In genomic region chr2:157339532-157339931, GRCm38 (mm10) we compare ENCODE assay signal across 10 mouse cellular contexts. TPM values are rescaled to one million over a fixed set of nuclear protein-coding genes. Genes with fewer than 3 reads are reported as not detected.
DNase-seq lines count a peak whose midpoint lies in the region; ATAC-seq and TF ChIP-seq lines count a peak whose summit lies in the region.
"Had no signal": no experiment of that assay in that cellular context is flagged by ENCODE, and none has a peak within 500 bp of the region (broad histone marks: within the 10 kb centered on the region; RNA-seq: fewer than 3 reads in every experiment).

No protein-coding gene starts in this region.

- H3K27ac ChIP-seq in lung, embryonic 14.5 days (ENCODE audit: low read depth), result no peak overlapping the region
- peak overlapping the region; percentile 92 for H3K27ac ChIP-seq in forebrain, embryonic 14.5 days (ENCODE audit: low read depth, low read length)
- H3K27ac ChIP-seq in limb, embryonic 12.5 days, result peak overlapping the region; percentile 69
- peak overlapping the region; percentile 9; the same call in 1 of the 2 replicates for H3K27ac ChIP-seq in small intestine, adult 2 months (ENCODE audit: insufficient read depth, low read depth, low read length)

- no peaks in the 10 kb centered on the region for H3K9me3 ChIP-seq in lung, embryonic 14.5 days (ENCODE audit: low read depth, low read length)
- no peaks in the 10 kb centered on the region for H3K9me3 ChIP-seq in forebrain, embryonic 14.5 days (replicated peaks; ENCODE audit: control insufficient read depth, low read length)
- no peaks in the 10 kb centered on the region for H3K9me3 ChIP-seq in limb, embryonic 12.5 days

- TF ChIP-seq CTCF in lung, embryonic 14.5 days (IDR thresholded peaks at IDR 0.05; ENCODE audit: low read depth), result no peak
- TF ChIP-seq CTCF in small intestine, adult 2 months (IDR thresholded peaks at IDR 0.05; ENCODE audit: extremely low read depth, insufficient read length, insufficient replicate concordance, low read depth, low read length), result no peak

- DNase-seq in lung, embryonic 14.5 days, result no peak
- DNase-seq in lung, postnatal 25 days (ENCODE audit: low spot score), result no peak
- DNase-seq in forebrain, embryonic 14.5 days (ENCODE audit: low spot score), result peak; percentile 55
- no peak for DNase-seq in adrenal gland, adult 18-20 months (ENCODE audit: low spot score in 2 of 2)
- no peak for DNase-seq in retina, postnatal 1 day
- DNase-seq: heart, postnatal 4 days had no signal

- whole genome bisulfite sequencing in lung, embryonic 14.5 days, result 64% methylated on average over 7 of the region's 7 CpGs
- WGBS in forebrain, embryonic 14.5 days, result 27% methylated on average over 7 of the region's 7 CpGs
- WGBS in limb, embryonic 12.5 days, result 82% methylated on average over 7 of the region's 7 CpGs
- WGBS in small intestine, adult 2 months, result 78% methylated on average over 7 of the region's 7 CpGs

- no peaks in the 10 kb centered on the region for H3K36me3 ChIP-seq in lung, embryonic 14.5 days (ENCODE audit: insufficient read depth)
- H3K36me3 ChIP-seq in forebrain, embryonic 14.5 days (ENCODE audit: control insufficient read depth, insufficient read depth, low read length), result no peaks in the 10 kb centered on the region
- H3K36me3 ChIP-seq in limb, embryonic 12.5 days, result no peaks in the 10 kb centered on the region
- H3K36me3 ChIP-seq in small intestine, adult 2 months (ENCODE audit: control insufficient read depth, insufficient read depth, low read length), result no peaks in the 10 kb centered on the region

- no peak for ATAC-seq in lung, embryonic 14.5 days (ENCODE audit: insufficient read depth)
- ATAC-seq in forebrain, embryonic 14.5 days, result no peak
- ATAC-seq in limb, embryonic 12.5 days (ENCODE audit: insufficient number of reproducible peaks, insufficient read depth, low FRiP score, low TSS enrichment, low read depth), result no peak

- H3K4me2 ChIP-seq in lung, embryonic 14.5 days, result no peak overlapping the region
- H3K4me2 ChIP-seq in forebrain, embryonic 14.5 days (ENCODE audit: low read length), result no peak overlapping the region
- H3K4me2 ChIP-seq in limb, embryonic 12.5 days, result no peak overlapping the region

- peak overlapping the region; percentile 11; the same call in 1 of the 2 replicates for H3K9ac ChIP-seq in lung, embryonic 14.5 days
- peak overlapping the region; percentile 26; the same call in 1 of the 2 replicates for H3K9ac ChIP-seq in forebrain, embryonic 14.5 days (ENCODE audit: low read length)
- H3K9ac ChIP-seq in limb, embryonic 12.5 days (replicated peaks), result no peak overlapping the region

- H3K27me3 ChIP-seq in lung, embryonic 14.5 days (ENCODE audit: insufficient read depth, low read length), result no peaks in the 10 kb centered on the region
- no peaks in the 10 kb centered on the region for H3K27me3 ChIP-seq in forebrain, embryonic 14.5 days (replicated peaks; ENCODE audit: control insufficient read depth, insufficient read depth, low read length)
- no peaks in the 10 kb centered on the region for H3K27me3 ChIP-seq in limb, embryonic 12.5 days
- no peaks in the 10 kb centered on the region for H3K27me3 ChIP-seq in small intestine, adult 2 months (ENCODE audit: control insufficient read depth, insufficient read depth, low read length)

- TF ChIP-seq POLR2A in small intestine, adult 2 months (IDR thresholded peaks at IDR 0.05; ENCODE audit: low read depth, low read length), result no peak

- H3K4me1 ChIP-seq in lung, embryonic 14.5 days (ENCODE audit: insufficient read depth), result no peaks in the 10 kb centered on the region
- peaks cover 32% of the 10 kb centered on the region for H3K4me1 ChIP-seq in forebrain, embryonic 14.5 days (ENCODE audit: control insufficient read depth, insufficient read depth, low read length)
- H3K4me1 ChIP-seq in limb, embryonic 12.5 days (replicated peaks), result peaks cover 22% of the 10 kb centered on the region
- H3K4me1 ChIP-seq in small intestine, adult 2 months (ENCODE audit: control insufficient read depth, insufficient read depth, insufficient read length, low read length), result no peaks in the 10 kb centered on the region

- H3K4me3 ChIP-seq in lung, embryonic 14.5 days (ENCODE audit: low read depth, low read length), result no peak overlapping the region
- H3K4me3 ChIP-seq in forebrain, embryonic 14.5 days (ENCODE audit: low read depth, low read length), result no peak overlapping the region
- no peak overlapping the region for H3K4me3 ChIP-seq in limb, embryonic 12.5 days (replicated peaks)
- H3K4me3 ChIP-seq in small intestine, adult 2 months (ENCODE audit: low read depth, low read length), result no peak overlapping the region

RNA-seq across cellular contexts. Expression of gene Ghrh, which starts 7.8 kb away (rescaled TPM):
- not detected in 2 replicates for polyA plus RNA-seq in lung, embryonic 14.5 days (2014; fragmentation: Nextera tagmentation; extraction: Ambion mirVana)
- 1.1 and 2.5 TPM in 2 replicates for polyA plus RNA-seq in forebrain, embryonic 14.5 days (2014; fragmentation: Nextera tagmentation; extraction: Ambion mirVana)
- polyA plus RNA-seq in limb, embryonic 12.5 days (2016; fragmentation: Nextera tagmentation; extraction: Ambion mirVana), result not detected in 2 replicates
- polyA plus RNA-seq in small intestine, adult 2 months (2012; rRNA removed), result 0.33 TPM in 1 of 2 replicates, not detected in the other
- total RNA-seq in adrenal gland, adult 18-20 months (2021), result not detected
- total RNA-seq: heart, postnatal 4 days; left cerebral cortex, postnatal 14 days; megakaryocyte progenitor cell, adult 5-6 weeks had no signal

RNA-seq across cellular contexts. Expression of gene Manbal, which starts 27.9 kb away (rescaled TPM):
- 38.7 and 42.6 TPM in 2 replicates for polyA plus RNA-seq in lung, embryonic 14.5 days (2014; fragmentation: Nextera tagmentation; extraction: Ambion mirVana)
- 72.7 and 78.5 TPM in 2 replicates for polyA plus RNA-seq in forebrain, embryonic 14.5 days (2014; fragmentation: Nextera tagmentation; extraction: Ambion mirVana)
- polyA plus RNA-seq in limb, embryonic 12.5 days (2016; fragmentation: Nextera tagmentation; extraction: Ambion mirVana), result 77.7 and 79.4 TPM in 2 replicates
- 20.1 and 47.5 TPM in 2 replicates for polyA plus RNA-seq in small intestine, adult 2 months (2012; rRNA removed)
- 10 to 100 TPM; 27.6 to 28.1 TPM for total RNA-seq in adrenal gland, adult 18-20 months (2021)
